Mouse (Mus musculus): Measurements from ENCODE around the gene Pfkm. TPM values are rescaled to one million over a fixed set of nuclear protein-coding genes. Genes with fewer than 3 reads are reported as not detected.
A peak's percentile ranks its signal among the peaks of the same experiment; 100 is the strongest.

Gene Pfkm
- polyA plus RNA-seq, 1 experiment from 2014 or later: 106 TPM

GRCm38 (mm10) chr15:98108297-98109152 is 16.1 kb downstream of the Pfkm start:
- H3K36me3 ChIP-seq (ENCODE audit: control insufficient read depth, insufficient read depth, low read length): peaks cover 4% of the 10 kb centered on the region
- peak overlapping the region; percentile 58 for H3K4me2 ChIP-seq (ENCODE audit: low read length)
- peak overlapping the region; percentile 76 for H3K27ac ChIP-seq (ENCODE audit: low read depth, low read length)
- H3K27me3 ChIP-seq (replicated peaks; ENCODE audit: control insufficient read depth, insufficient read depth, low read length): no peaks in the 10 kb centered on the region
- peak; percentile 97 for ATAC-seq
- H3K9me3 ChIP-seq (ENCODE audit: control insufficient read depth, low read length): no peaks in the 10 kb centered on the region
- 1% methylated on average over 37 of the region's 37 CpGs for WGBS
- peaks cover 15% of the 10 kb centered on the region for H3K4me1 ChIP-seq (ENCODE audit: control insufficient read depth, insufficient read depth, low read depth, low read length)
- peak overlapping the region; percentile 59 for H3K4me3 ChIP-seq (ENCODE audit: low read length)
- peak overlapping the region; percentile 68 for H3K9ac ChIP-seq (ENCODE audit: low read depth, low read length)

GRCm38 (mm10) chr15:98111791-98112190 is 19.4 kb downstream of the Pfkm start:
- Histone ChIP-seq H3K36me3 (ENCODE audit: control insufficient read depth, insufficient read depth, low read length) (peaks cover 4% of the 10 kb centered on the region), H3K4me3 (ENCODE audit: low read length) (no peak overlapping the region), H3K9me3 (ENCODE audit: control insufficient read depth, low read length) (no peaks in the 10 kb centered on the region), H3K9ac (ENCODE audit: low read depth, low read length) (no peak overlapping the region), H3K27ac (ENCODE audit: low read depth, low read length) (no peak overlapping the region), H3K27me3 (replicated peaks; ENCODE audit: control insufficient read depth, insufficient read depth, low read length) (no peaks in the 10 kb centered on the region), H3K4me2 (ENCODE audit: low read length) (no peak overlapping the region), H3K4me1 (ENCODE audit: control insufficient read depth, insufficient read depth, low read depth, low read length) (peaks cover 15% of the 10 kb centered on the region)
- ATAC-seq: no peak
- WGBS: 83% methylated on average over 5 of the region's 5 CpGs

GRCm38 (mm10) chr15:98114098-98114851 is 21.9 kb downstream of the Pfkm start:
- Histone ChIP-seq H3K9ac (ENCODE audit: low read depth, low read length) (no peak overlapping the region), H3K4me1 (ENCODE audit: control insufficient read depth, insufficient read depth, low read depth, low read length) (peaks cover 7% of the 10 kb centered on the region), H3K27me3 (replicated peaks; ENCODE audit: control insufficient read depth, insufficient read depth, low read length) (no peaks in the 10 kb centered on the region), H3K27ac (ENCODE audit: low read depth, low read length) (no peak overlapping the region), H3K36me3 (ENCODE audit: control insufficient read depth, insufficient read depth, low read length) (peaks cover 4% of the 10 kb centered on the region), H3K4me3 (ENCODE audit: low read length) (no peak overlapping the region), H3K9me3 (ENCODE audit: control insufficient read depth, low read length) (no peaks in the 10 kb centered on the region), H3K4me2 (ENCODE audit: low read length) (no peak overlapping the region)
- 82% methylated on average over 10 of the region's 10 CpGs for whole genome bisulfite sequencing
- ATAC-seq: no peak

GRCm38 (mm10) chr15:98114852-98115778 is 22.7 kb downstream of the Pfkm start:
- H3K27me3 ChIP-seq (replicated peaks; ENCODE audit: control insufficient read depth, insufficient read depth, low read length): no peaks in the 10 kb centered on the region
- H3K9me3 ChIP-seq (ENCODE audit: control insufficient read depth, low read length): no peaks in the 10 kb centered on the region
- H3K36me3 ChIP-seq (ENCODE audit: control insufficient read depth, insufficient read depth, low read length): peaks cover 5% of the 10 kb centered on the region
- H3K27ac ChIP-seq (ENCODE audit: low read depth, low read length): no peak overlapping the region
- H3K4me2 ChIP-seq (ENCODE audit: low read length): no peak overlapping the region
- no peak overlapping the region for H3K4me3 ChIP-seq (ENCODE audit: low read length)
- ATAC-seq: no peak
- WGBS: 90% methylated on average over 10 of the region's 10 CpGs
- H3K4me1 ChIP-seq (ENCODE audit: control insufficient read depth, insufficient read depth, low read depth, low read length): peaks cover 3% of the 10 kb centered on the region; the same call in 1 of the 2 replicates
- H3K9ac ChIP-seq (ENCODE audit: low read depth, low read length): no peak overlapping the region

- no peaks in the 10 kb centered on the region for H3K4me1 ChIP-seq (ENCODE audit: control insufficient read depth, insufficient read depth, low read depth, low read length)
- H3K9me3 ChIP-seq (ENCODE audit: control insufficient read depth, low read length): no peaks in the 10 kb centered on the region
- no peak overlapping the region for H3K9ac ChIP-seq (ENCODE audit: low read depth, low read length)
- no peak for ATAC-seq
- peaks cover 12% of the 10 kb centered on the region for H3K36me3 ChIP-seq (ENCODE audit: control insufficient read depth, insufficient read depth, low read length)
- H3K4me2 ChIP-seq (ENCODE audit: low read length): no peak overlapping the region
- no peaks in the 10 kb centered on the region for H3K27me3 ChIP-seq (replicated peaks; ENCODE audit: control insufficient read depth, insufficient read depth, low read length)
- WGBS: 92% methylated on average over 9 of the region's 9 CpGs
- H3K4me3 ChIP-seq (ENCODE audit: low read length): no peak overlapping the region
- H3K27ac ChIP-seq (ENCODE audit: low read depth, low read length): no peak overlapping the region
Observed at GRCm38 (mm10) chr15:98115779-98116163, 23.4 kb downstream of the Pfkm start.

GRCm38 (mm10) chr15:98116287-98116686 is 23.9 kb downstream of the Pfkm start:
- Histone ChIP-seq H3K9me3 (ENCODE audit: control insufficient read depth, low read length) (no peaks in the 10 kb centered on the region), H3K4me2 (ENCODE audit: low read length) (no peak overlapping the region), H3K36me3 (ENCODE audit: control insufficient read depth, insufficient read depth, low read length) (peaks cover 17% of the 10 kb centered on the region), H3K27me3 (replicated peaks; ENCODE audit: control insufficient read depth, insufficient read depth, low read length) (no peaks in the 10 kb centered on the region), H3K4me3 (ENCODE audit: low read length) (no peak overlapping the region), H3K9ac (ENCODE audit: low read depth, low read length) (no peak overlapping the region), H3K4me1 (ENCODE audit: control insufficient read depth, insufficient read depth, low read depth, low read length) (no peaks in the 10 kb centered on the region), H3K27ac (ENCODE audit: low read depth, low read length) (no peak overlapping the region)
- ATAC-seq: no peak
- 91% methylated on average over 5 of the region's 5 CpGs for WGBS

GRCm38 (mm10) chr15:98119363-98119762 is 27.0 kb downstream of the Pfkm start:
- Histone ChIP-seq H3K4me2 (ENCODE audit: low read length) (no peak overlapping the region), H3K9ac (ENCODE audit: low read depth, low read length) (no peak overlapping the region), H3K4me1 (ENCODE audit: control insufficient read depth, insufficient read depth, low read depth, low read length) (no peaks in the 10 kb centered on the region), H3K27me3 (replicated peaks; ENCODE audit: control insufficient read depth, insufficient read depth, low read length) (no peaks in the 10 kb centered on the region), H3K9me3 (ENCODE audit: control insufficient read depth, low read length) (no peaks in the 10 kb centered on the region), H3K4me3 (ENCODE audit: low read length) (no peak overlapping the region), H3K27ac (ENCODE audit: low read depth, low read length) (no peak overlapping the region), H3K36me3 (ENCODE audit: control insufficient read depth, insufficient read depth, low read length) (peaks cover 30% of the 10 kb centered on the region)
- WGBS: 83% methylated on average over 12 of the region's 12 CpGs
- ATAC-seq: no peak

- WGBS: 94% methylated on average over 20 of the region's 20 CpGs
- Histone ChIP-seq H3K36me3 (ENCODE audit: control insufficient read depth, insufficient read depth, low read length) (peaks cover 35% of the 10 kb centered on the region), H3K27ac (ENCODE audit: low read depth, low read length) (no peak overlapping the region), H3K27me3 (replicated peaks; ENCODE audit: control insufficient read depth, insufficient read depth, low read length) (no peaks in the 10 kb centered on the region), H3K4me2 (ENCODE audit: low read length) (no peak overlapping the region), H3K4me1 (ENCODE audit: control insufficient read depth, insufficient read depth, low read depth, low read length) (no peaks in the 10 kb centered on the region), H3K9ac (ENCODE audit: low read depth, low read length) (no peak overlapping the region), H3K4me3 (ENCODE audit: low read length) (no peak overlapping the region), H3K9me3 (ENCODE audit: control insufficient read depth, low read length) (no peaks in the 10 kb centered on the region)
- no peak for ATAC-seq
Observed at GRCm38 (mm10) chr15:98120831-98121230, 28.4 kb downstream of the Pfkm start.

All from hindbrain, embryonic 16.5 days (tissue).